Mouse (Mus musculus) embryo, embryonic 9.5 days (tissue): Measurements from ENCODE around the gene Cers6.

Source experiments
- DNase-seq: peaks from one replicate; pipeline ENCODE4 v3.0.0-alpha.2; 2017; ENCODE audit errors: extremely low spot score

The Cers6 gene

GRCm38 (mm10) chr2:68860904-68861685 lies at the start of gene Cers6:
Gene Cers6, plus strand, starts transcription at chr2:68861441.
- peak; percentile 94 for DNase-seq

GRCm38 (mm10) chr2:68814409-68814808 lies 46.8 kb upstream of the Cers6 start:
- peak; percentile 28 for DNase-seq

- DNase-seq, result no peak
Measured at GRCm38 (mm10) chr2:68819040-68819439, 42.2 kb upstream of the Cers6 start.

- no peak for DNase-seq
Measured at GRCm38 (mm10) chr2:68822152-68822887, 38.9 kb upstream of the Cers6 start.

- no peak for DNase-seq
Measured at GRCm38 (mm10) chr2:68825326-68826020, 35.8 kb upstream of the Cers6 start.

- DNase-seq, result no peak
Measured at GRCm38 (mm10) chr2:68843330-68843729, 17.9 kb upstream of the Cers6 start.

- no peak for DNase-seq
Measured at GRCm38 (mm10) chr2:68844530-68844929, 16.7 kb upstream of the Cers6 start.

- DNase-seq, result no peak
Measured at GRCm38 (mm10) chr2:68845002-68845740, 16.1 kb upstream of the Cers6 start.

GRCm38 (mm10) chr2:68860391-68860790 lies 850 bp upstream of the Cers6 start:
- no peak for DNase-seq

GRCm38 (mm10) chr2:68861721-68862463 lies 651 bp downstream of the Cers6 start:
- DNase-seq, result peak; percentile 68

- DNase-seq, result peak; percentile 28
Measured at GRCm38 (mm10) chr2:68862464-68863266, 1.4 kb downstream of the Cers6 start.

- DNase-seq, result no peak
Measured at GRCm38 (mm10) chr2:68863561-68863960, 2.3 kb downstream of the Cers6 start.

GRCm38 (mm10) chr2:68864366-68864765 lies 3.1 kb downstream of the Cers6 start:
- DNase-seq, result no peak

GRCm38 (mm10) chr2:68867148-68867547 lies 5.9 kb downstream of the Cers6 start:
- DNase-seq, result no peak

GRCm38 (mm10) chr2:68870999-68871780 lies 9.9 kb downstream of the Cers6 start:
- DNase-seq, result no peak

GRCm38 (mm10) chr2:68873086-68873485 lies 11.8 kb downstream of the Cers6 start:
- DNase-seq, result no peak

GRCm38 (mm10) chr2:68873653-68874441 lies 12.6 kb downstream of the Cers6 start:
- DNase-seq, result no peak

GRCm38 (mm10) chr2:68874575-68874974 lies 13.3 kb downstream of the Cers6 start:
- no peak for DNase-seq
